Mouse (Mus musculus) MN1 (cell line): Measurements from ENCODE around the gene Ppm1f.
"Not testable (repeated sequence)": the region's sequence is repeated elsewhere in the genome, so short reads cannot be mapped to it uniquely, and the experiment has no call there.

ENCODE experiments used
- DNase-seq: peaks from one replicate; pipeline ENCODE4 v3.0.0-alpha.2; 2016; ENCODE audit warnings: low spot score

Ppm1f gene

GRCm38 (mm10) chr16:16911641-16912597, 15.7 kb downstream of the Ppm1f start:
- DNase-seq = peak; percentile 86

- no peak for DNase-seq
Observed at GRCm38 (mm10) chr16:16913440-16913839, 17.2 kb downstream of the Ppm1f start.

- DNase-seq = no peak
Observed at GRCm38 (mm10) chr16:16918441-16919117, 22.3 kb downstream of the Ppm1f start.

GRCm38 (mm10) chr16:16921021-16921435, 24.8 kb downstream of the Ppm1f start:
- DNase-seq = peak; percentile 71

GRCm38 (mm10) chr16:16924481-16924880, 28.2 kb downstream of the Ppm1f start:
- DNase-seq = no peak

- no peak for DNase-seq
Observed at GRCm38 (mm10) chr16:16926536-16926935, 30.3 kb downstream of the Ppm1f start.

- DNase-seq = not testable (repeated sequence)
Observed at GRCm38 (mm10) chr16:16928908-16929307, 32.6 kb downstream of the Ppm1f start.

GRCm38 (mm10) chr16:16930326-16930725, 34.1 kb downstream of the Ppm1f start:
- DNase-seq = no peak

GRCm38 (mm10) chr16:16930810-16931296, 34.6 kb downstream of the Ppm1f start:
- DNase-seq = no peak

- no peak for DNase-seq
Observed at GRCm38 (mm10) chr16:16939543-16939942, 43.3 kb downstream of the Ppm1f start.

- no peak for DNase-seq
Observed at GRCm38 (mm10) chr16:16941078-16941477, 44.8 kb downstream of the Ppm1f start.

GRCm38 (mm10) chr16:16958575-16958974, 62.3 kb downstream of the Ppm1f start:
- no peak for DNase-seq

- DNase-seq = no peak
Observed at GRCm38 (mm10) chr16:16959907-16960306, 63.6 kb downstream of the Ppm1f start.

- DNase-seq = no peak
Observed at GRCm38 (mm10) chr16:16965149-16965548, 68.9 kb downstream of the Ppm1f start.

GRCm38 (mm10) chr16:16966290-16966689, 70.0 kb downstream of the Ppm1f start:
- DNase-seq = no peak
